Mouse (Mus musculus) thymus, adult 2 months (tissue): ENCODE data around the gene Tenm4. TPM values are rescaled to one million over a fixed set of nuclear protein-coding genes. Genes with fewer than 3 reads are reported as not detected.

Experiments
- DNase-seq: peaks from one replicate; pipeline ENCODE4 v3.0.0; 2021
- H3K27ac ChIP-seq: fragments of 200-500 bp; 2 replicates; pipeline ENCODE4 v1.5.1; 2012; ENCODE audit warnings: low read length, control low read depth; ENCODE audit not compliant: control insufficient read depth, insufficient read depth
- H3K27me3 ChIP-seq: fragments of 200-500 bp; 2 replicates; pipeline ENCODE4 v1.6.1; 2012; ENCODE audit warnings: mild to moderate bottlenecking, low read length, moderate library complexity, mixed read lengths; ENCODE audit not compliant: control insufficient read depth, insufficient read depth
- H3K36me3 ChIP-seq: fragments of 200-500 bp; 2 replicates; pipeline ENCODE4 v1.6.1; 2012; ENCODE audit warnings: mild to moderate bottlenecking, low read length, moderate library complexity; ENCODE audit not compliant: control insufficient read depth, insufficient read depth
- H3K4me1 ChIP-seq: fragments of 200-500 bp; replicated peaks from 2 replicates; pipeline ENCODE4 v1.6.1; 2012; ENCODE audit warnings: low read length; ENCODE audit not compliant: control insufficient read depth, insufficient read depth
- H3K4me3 ChIP-seq: fragments of 200-500 bp; 2 replicates; pipeline ENCODE4 v1.5.1; 2012; ENCODE audit warnings: mild to moderate bottlenecking, low read length, control low read depth, moderate library complexity; ENCODE audit not compliant: control insufficient read depth, insufficient read depth
- CTCF ChIP-seq: fragments of 200-500 bp; IDR thresholded peaks from 2 replicates; pipeline ENCODE4 v1.5.1; 2012; ENCODE audit warnings: mild to moderate bottlenecking, control low read depth, low read length, moderate library complexity, borderline replicate concordance; ENCODE audit not compliant: control insufficient read depth, poor library complexity, insufficient read depth; ENCODE audit errors: extremely low read depth
- POLR2A ChIP-seq: fragments of 200-500 bp; IDR thresholded peaks from 2 replicates; pipeline ENCODE4 v1.6.1; 2012; ENCODE audit warnings: mild to moderate bottlenecking, low read length, control low read depth, moderate library complexity; ENCODE audit not compliant: control insufficient read depth, poor library complexity, insufficient read depth; ENCODE audit errors: extremely low read depth
- WGBS: fragments of 180-500 bp; shearing (Covaris S2); methylation state at CpG from one replicate; pipeline ENCODE4 v1.1.7; 2018; 5-methylcytosine and 5-hydroxymethylcytosine counted together
- polyA plus RNA-seq: library from polyadenylated mRNA; depleted of rRNA; stranded (reverse); fragments of >200 nt; gene quantifications from 2 replicates; pipeline ENCODE4 v1.2.3, GENCODE M21; 2012

The Tenm4 gene
- polyA plus RNA-seq, 1 experiment: 2.7 TPM

GRCm38 (mm10) chr7:96147436-96147835 is 23.6 kb upstream of the Tenm4 start:
- Histone ChIP-seq H3K27ac (no peak overlapping the region), H3K4me1 (no peaks in the 10 kb centered on the region), H3K4me3 (no peak overlapping the region), H3K36me3 (no peaks in the 10 kb centered on the region), H3K27me3 (peaks cover 2% of the 10 kb centered on the region; the same call in 1 of the 2 replicates)
- no peak for TF ChIP-seq CTCF
- no peak for TF ChIP-seq POLR2A
- WGBS: 87% methylated on average over 4 of the region's 4 CpGs
- DNase-seq: no peak

GRCm38 (mm10) chr7:96148191-96148590 is 22.9 kb upstream of the Tenm4 start:
- DNase-seq: no peak
- no peak for TF ChIP-seq CTCF
- no peak for TF ChIP-seq POLR2A
- no peaks in the 10 kb centered on the region for H3K36me3 ChIP-seq
- H3K27ac ChIP-seq: no peak overlapping the region
- no peak overlapping the region for H3K4me3 ChIP-seq
- 76% methylated on average over 4 of the region's 4 CpGs for WGBS
- H3K27me3 ChIP-seq: peaks cover 2% of the 10 kb centered on the region; the same call in 1 of the 2 replicates
- no peaks in the 10 kb centered on the region for H3K4me1 ChIP-seq

- Histone ChIP-seq H3K4me1 (no peaks in the 10 kb centered on the region), H3K27ac (no peak overlapping the region), H3K4me3 (no peak overlapping the region), H3K27me3 (peaks cover 2% of the 10 kb centered on the region; the same call in 1 of the 2 replicates), H3K36me3 (no peaks in the 10 kb centered on the region)
- peak; percentile 35 for DNase-seq
- whole genome bisulfite sequencing: 39% methylated on average over 3 of the region's 3 CpGs
- TF ChIP-seq CTCF (no peak), POLR2A (no peak)
These were observed 19.8 kb upstream of the Tenm4 start for GRCm38 (mm10) chr7:96151277-96151676.

- WGBS: 58% methylated on average over 5 of the region's 5 CpGs
- Histone ChIP-seq H3K4me3 (no peak overlapping the region), H3K36me3 (no peaks in the 10 kb centered on the region), H3K4me1 (no peaks in the 10 kb centered on the region), H3K27ac (no peak overlapping the region), H3K27me3 (peaks cover 2% of the 10 kb centered on the region; the same call in 1 of the 2 replicates)
- TF ChIP-seq CTCF: no peak
- no peak for TF ChIP-seq POLR2A
- DNase-seq: no peak
These were observed 19.1 kb upstream of the Tenm4 start for GRCm38 (mm10) chr7:96151961-96152360.

GRCm38 (mm10) chr7:96152431-96152830 is 18.6 kb upstream of the Tenm4 start:
- Histone ChIP-seq H3K27ac (no peak overlapping the region), H3K36me3 (no peaks in the 10 kb centered on the region), H3K4me1 (no peaks in the 10 kb centered on the region), H3K4me3 (no peak overlapping the region), H3K27me3 (peaks cover under 1% of the 10 kb centered on the region; the same call in 1 of the 2 replicates)
- WGBS: 16% methylated on average over 4 of the region's 4 CpGs
- no peak for TF ChIP-seq POLR2A
- TF ChIP-seq CTCF: no peak
- no peak for DNase-seq

GRCm38 (mm10) chr7:96152924-96153359 is 18.1 kb upstream of the Tenm4 start:
- H3K4me3 ChIP-seq: no peak overlapping the region
- H3K36me3 ChIP-seq: no peaks in the 10 kb centered on the region
- DNase-seq: no peak
- H3K27me3 ChIP-seq: no peaks in the 10 kb centered on the region
- no peaks in the 10 kb centered on the region for H3K4me1 ChIP-seq
- H3K27ac ChIP-seq: no peak overlapping the region
- 4% methylated on average over 10 of the region's 10 CpGs for WGBS
- TF ChIP-seq CTCF: no peak

GRCm38 (mm10) chr7:96154025-96154424 is 17.0 kb upstream of the Tenm4 start:
- Histone ChIP-seq H3K27me3 (no peaks in the 10 kb centered on the region), H3K27ac (no peak overlapping the region), H3K36me3 (no peaks in the 10 kb centered on the region), H3K4me1 (no peaks in the 10 kb centered on the region), H3K4me3 (no peak overlapping the region)
- WGBS: 92% methylated on average over 3 of the region's 3 CpGs
- TF ChIP-seq POLR2A (no peak), CTCF (no peak)
- DNase-seq: no peak
